Mouse (Mus musculus): ENCODE results near the gene Phgdh. TPM values are rescaled to one million over a fixed set of nuclear protein-coding genes. Genes with fewer than 3 reads are reported as not detected.

Gene Phgdh
- polyA plus RNA-seq, 1 experiment from 2014 or later = 332 TPM

DNA sequence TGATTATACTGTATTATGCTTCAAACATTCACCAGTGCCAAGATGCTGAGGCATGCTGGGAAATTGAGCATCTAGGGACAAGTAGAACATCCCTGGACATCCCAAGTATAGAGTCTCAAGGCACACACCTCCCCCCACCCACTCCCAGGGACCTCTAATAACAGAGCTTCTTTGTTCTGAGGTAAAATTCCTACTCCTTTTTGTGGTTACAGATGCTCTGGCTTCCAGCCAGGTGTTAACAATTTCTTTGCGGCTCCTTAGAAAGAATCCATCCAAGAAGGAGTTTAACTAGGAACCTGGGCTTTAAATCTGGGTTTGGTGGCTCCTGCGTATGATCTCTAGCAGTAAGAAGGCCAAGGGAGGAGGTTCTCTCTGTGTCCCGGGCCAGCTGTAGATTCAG lies 22.6 kb downstream of the Phgdh start:
- Histone ChIP-seq H3K9ac (ENCODE audit: low read length) (no peak overlapping the region), H3K36me3 (ENCODE audit: control insufficient read depth, insufficient read depth, low read length) (no peaks in the 10 kb centered on the region; the same call in 1 of the 2 replicates), H3K4me1 (replicated peaks; ENCODE audit: control insufficient read depth, insufficient read depth, low read length) (peaks cover 15% of the 10 kb centered on the region; the same call in 1 of the 2 replicates), H3K9me3 (ENCODE audit: control insufficient read depth, low read length) (no peaks in the 10 kb centered on the region), H3K4me2 (ENCODE audit: low read depth, low read length, severe bottlenecking) (no peak overlapping the region), H3K27ac (ENCODE audit: low read depth, low read length) (no peak overlapping the region), H3K27me3 (ENCODE audit: control insufficient read depth, insufficient read depth, low read length) (no peaks in the 10 kb centered on the region), H3K4me3 (ENCODE audit: low read depth, low read length) (no peak overlapping the region)
- WGBS = 74% methylated on average over 3 of the region's 3 CpGs
- ATAC-seq (replicated peaks; ENCODE audit: low FRiP score) (no peak), DNase-seq (ENCODE audit: low spot score) (no peak)

DNA sequence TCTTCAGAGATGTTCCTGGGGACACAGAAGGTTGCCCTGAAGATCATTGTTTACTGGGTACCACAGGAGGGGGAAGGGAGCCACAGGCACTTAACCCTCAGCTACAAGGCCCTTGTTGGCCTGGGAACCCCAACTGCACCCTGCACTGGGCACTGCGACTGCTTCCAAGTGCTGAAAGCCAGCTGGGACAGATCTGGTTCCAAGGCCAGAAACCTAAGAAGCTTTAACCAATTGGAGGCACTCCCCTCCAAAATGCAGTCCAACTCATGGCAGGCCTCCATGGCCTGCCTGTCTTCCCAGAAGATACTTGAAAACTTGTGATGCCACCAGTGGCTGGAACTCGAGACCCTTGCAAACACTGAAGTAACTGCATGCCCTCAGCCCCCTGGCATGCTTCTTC lies 24.6 kb downstream of the Phgdh start:
- no peaks in the 10 kb centered on the region; the same call in 1 of the 2 replicates for H3K36me3 ChIP-seq (ENCODE audit: control insufficient read depth, insufficient read depth, low read length)
- no peak for ATAC-seq (replicated peaks; ENCODE audit: low FRiP score)

DNA sequence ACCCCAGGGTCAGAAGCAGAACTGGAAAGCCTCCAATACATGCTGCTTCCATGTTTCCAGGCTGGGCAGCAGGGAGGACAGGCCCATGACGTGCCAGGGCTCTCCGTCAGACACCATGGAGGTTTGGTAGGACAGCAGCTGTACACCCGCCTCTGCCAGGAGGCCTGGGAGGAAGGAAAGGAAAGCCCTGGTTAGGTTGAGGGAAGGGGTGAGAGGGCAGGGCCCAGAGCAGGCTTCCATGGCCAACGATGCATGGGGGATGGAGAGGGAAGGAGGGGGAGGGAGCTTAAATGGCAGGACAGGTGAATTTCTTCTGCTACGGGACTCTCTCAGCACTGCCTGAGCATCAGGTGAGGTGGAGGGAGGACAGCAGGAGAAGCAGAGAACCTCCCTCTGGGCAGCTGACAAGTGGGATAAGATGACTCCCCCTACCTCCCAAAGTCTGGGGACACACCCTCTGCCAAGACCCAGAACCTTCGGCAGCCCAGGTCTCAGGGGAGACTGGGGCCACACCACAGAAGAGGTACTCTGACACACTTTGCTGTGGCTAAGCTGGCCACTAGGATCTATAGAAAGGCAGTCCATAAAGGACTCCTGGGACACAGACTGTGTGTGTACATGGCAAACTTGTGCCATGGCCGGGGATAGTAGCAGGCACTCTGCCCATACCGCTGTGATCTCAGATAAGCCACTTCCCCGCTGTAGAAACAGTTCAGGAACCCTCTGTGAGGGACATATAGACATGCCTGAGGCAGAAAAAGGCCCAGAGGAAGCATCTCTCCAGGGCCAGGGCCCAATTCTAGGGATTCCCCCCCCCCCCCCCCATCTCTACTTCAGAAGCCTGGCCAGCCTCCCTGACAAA lies 26.3 kb downstream of the Phgdh start:
- Histone ChIP-seq H3K27me3 (ENCODE audit: control insufficient read depth, insufficient read depth, low read length) (no peaks in the 10 kb centered on the region), H3K9ac (ENCODE audit: low read length) (no peak overlapping the region), H3K4me3 (ENCODE audit: low read depth, low read length) (no peak overlapping the region), H3K27ac (ENCODE audit: low read depth, low read length) (no peak overlapping the region), H3K4me2 (ENCODE audit: low read depth, low read length, severe bottlenecking) (no peak overlapping the region), H3K9me3 (ENCODE audit: control insufficient read depth, low read length) (no peaks in the 10 kb centered on the region), H3K36me3 (ENCODE audit: control insufficient read depth, insufficient read depth, low read length) (no peaks in the 10 kb centered on the region; the same call in 1 of the 2 replicates), H3K4me1 (replicated peaks; ENCODE audit: control insufficient read depth, insufficient read depth, low read length) (peaks cover 3% of the 10 kb centered on the region; the same call in 1 of the 2 replicates)
- ATAC-seq (replicated peaks; ENCODE audit: low FRiP score) (no peak), DNase-seq (ENCODE audit: low spot score) (peak; percentile 32)
- 86% methylated on average over 9 of the region's 9 CpGs for WGBS

More for the DNA sequence above, 24.6 kb downstream of the Phgdh start:
- Histone ChIP-seq H3K4me2 (ENCODE audit: low read depth, low read length, severe bottlenecking) (no peak overlapping the region), H3K9me3 (ENCODE audit: control insufficient read depth, low read length) (no peaks in the 10 kb centered on the region), H3K4me3 (ENCODE audit: low read depth, low read length) (no peak overlapping the region), H3K27ac (ENCODE audit: low read depth, low read length) (no peak overlapping the region), H3K4me1 (replicated peaks; ENCODE audit: control insufficient read depth, insufficient read depth, low read length) (peaks cover 15% of the 10 kb centered on the region; the same call in 1 of the 2 replicates), H3K9ac (ENCODE audit: low read length) (no peak overlapping the region), H3K27me3 (ENCODE audit: control insufficient read depth, insufficient read depth, low read length) (no peaks in the 10 kb centered on the region)
- DNase-seq (ENCODE audit: low spot score) = no peak
- 86% methylated on average over 2 of the region's 2 CpGs for WGBS

DNA sequence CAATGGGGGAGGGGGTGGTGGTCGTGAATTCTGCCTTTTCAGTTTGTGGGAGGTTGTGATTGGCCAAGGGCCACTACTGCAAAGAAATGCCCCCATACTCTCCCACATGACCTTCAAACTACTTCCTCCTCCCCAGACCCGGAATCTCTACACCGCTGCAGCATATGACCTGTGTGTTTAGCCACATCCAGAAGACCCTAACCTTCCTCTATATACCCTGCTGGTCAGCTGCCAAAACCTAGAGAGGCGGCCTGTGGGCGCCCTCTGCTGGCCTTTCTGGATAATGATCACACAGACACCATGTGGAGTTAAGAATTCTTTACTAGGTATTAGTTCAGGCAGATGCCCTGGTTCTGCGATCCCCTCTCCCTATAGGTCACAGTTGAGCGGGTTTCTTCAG lies 26.9 kb downstream of the Phgdh start:
- Histone ChIP-seq H3K27ac (ENCODE audit: low read depth, low read length) (no peak overlapping the region), H3K36me3 (ENCODE audit: control insufficient read depth, insufficient read depth, low read length) (no peaks in the 10 kb centered on the region; the same call in 1 of the 2 replicates)
- WGBS = 40% methylated on average over 7 of the region's 7 CpGs

DNA sequence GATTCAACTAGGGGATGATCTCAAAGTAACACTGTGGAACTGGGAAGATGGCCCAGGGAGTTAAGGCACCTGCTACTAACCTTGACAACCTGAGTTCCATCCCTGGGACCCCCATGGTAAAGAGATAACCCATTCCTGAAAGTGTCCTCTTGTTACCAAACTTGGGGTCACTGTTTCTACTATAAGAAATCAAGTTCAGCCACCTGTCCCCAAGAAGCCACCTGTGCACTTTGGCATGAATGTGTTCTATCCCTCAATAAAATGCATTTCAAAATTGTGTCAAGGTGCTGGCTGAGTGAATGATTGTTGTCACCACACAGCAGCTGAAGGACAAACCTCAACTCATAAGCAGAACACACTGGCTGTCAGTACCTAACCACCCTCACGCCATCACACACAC lies 29.3 kb downstream of the Phgdh start:
- H3K27ac ChIP-seq (ENCODE audit: low read depth, low read length) = no peak overlapping the region
- no peak for ATAC-seq (replicated peaks; ENCODE audit: low FRiP score)
- WGBS = 94% methylated on average over 1 of the region's 1 CpGs

More for the DNA sequence above, 26.9 kb downstream of the Phgdh start:
- Histone ChIP-seq H3K4me2 (ENCODE audit: low read depth, low read length, severe bottlenecking) (no peak overlapping the region), H3K9ac (ENCODE audit: low read length) (no peak overlapping the region), H3K4me3 (ENCODE audit: low read depth, low read length) (no peak overlapping the region), H3K27me3 (ENCODE audit: control insufficient read depth, insufficient read depth, low read length) (no peaks in the 10 kb centered on the region), H3K4me1 (replicated peaks; ENCODE audit: control insufficient read depth, insufficient read depth, low read length) (no peaks in the 10 kb centered on the region), H3K9me3 (ENCODE audit: control insufficient read depth, low read length) (no peaks in the 10 kb centered on the region)
- ATAC-seq (replicated peaks; ENCODE audit: low FRiP score) (peak; percentile 77), DNase-seq (ENCODE audit: low spot score) (peak; percentile 80)

DNA sequence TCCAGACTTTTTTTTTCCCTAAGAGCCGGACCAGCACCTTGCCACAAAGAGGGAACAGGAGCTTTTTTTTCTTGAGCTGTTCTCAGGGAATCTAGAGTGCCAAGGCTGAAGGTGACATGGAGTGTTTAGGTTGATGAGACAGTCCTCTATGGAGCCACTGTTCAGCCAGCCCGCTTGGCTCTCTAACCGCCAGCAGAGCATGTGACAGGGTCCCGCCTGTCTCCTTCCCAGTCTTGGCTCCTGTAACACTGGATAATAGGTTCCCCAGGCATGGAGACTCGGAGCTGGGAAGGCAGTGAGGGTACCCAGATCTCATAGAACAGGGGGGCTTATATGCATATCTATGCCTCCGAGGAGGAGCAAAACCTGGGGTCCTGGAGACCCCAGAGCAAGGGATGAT lies 31.2 kb downstream of the Phgdh start:
- peak; percentile 30 for DNase-seq (ENCODE audit: low spot score)
- Histone ChIP-seq H3K9me3 (ENCODE audit: control insufficient read depth, low read length) (no peaks in the 10 kb centered on the region), H3K4me3 (ENCODE audit: low read depth, low read length) (no peak overlapping the region), H3K4me1 (replicated peaks; ENCODE audit: control insufficient read depth, insufficient read depth, low read length) (no peaks in the 10 kb centered on the region), H3K4me2 (ENCODE audit: low read depth, low read length, severe bottlenecking) (no peak overlapping the region), H3K27me3 (ENCODE audit: control insufficient read depth, insufficient read depth, low read length) (no peaks in the 10 kb centered on the region), H3K36me3 (ENCODE audit: control insufficient read depth, insufficient read depth, low read length) (no peaks in the 10 kb centered on the region), H3K27ac (ENCODE audit: low read depth, low read length) (no peak overlapping the region), H3K9ac (ENCODE audit: low read length) (no peak overlapping the region)
- WGBS = 80% methylated on average over 6 of the region's 6 CpGs
- ATAC-seq (replicated peaks; ENCODE audit: low FRiP score) = no peak

More for the DNA sequence above, 29.3 kb downstream of the Phgdh start:
- H3K4me1 ChIP-seq (replicated peaks; ENCODE audit: control insufficient read depth, insufficient read depth, low read length) = no peaks in the 10 kb centered on the region
- H3K9me3 ChIP-seq (ENCODE audit: control insufficient read depth, low read length) = no peaks in the 10 kb centered on the region
- no peak overlapping the region for H3K4me3 ChIP-seq (ENCODE audit: low read depth, low read length)
- no peak for DNase-seq (ENCODE audit: low spot score)
- H3K36me3 ChIP-seq (ENCODE audit: control insufficient read depth, insufficient read depth, low read length) = no peaks in the 10 kb centered on the region; the same call in 1 of the 2 replicates
- H3K9ac ChIP-seq (ENCODE audit: low read length) = no peak overlapping the region
- no peaks in the 10 kb centered on the region for H3K27me3 ChIP-seq (ENCODE audit: control insufficient read depth, insufficient read depth, low read length)
- H3K4me2 ChIP-seq (ENCODE audit: low read depth, low read length, severe bottlenecking) = no peak overlapping the region

DNA sequence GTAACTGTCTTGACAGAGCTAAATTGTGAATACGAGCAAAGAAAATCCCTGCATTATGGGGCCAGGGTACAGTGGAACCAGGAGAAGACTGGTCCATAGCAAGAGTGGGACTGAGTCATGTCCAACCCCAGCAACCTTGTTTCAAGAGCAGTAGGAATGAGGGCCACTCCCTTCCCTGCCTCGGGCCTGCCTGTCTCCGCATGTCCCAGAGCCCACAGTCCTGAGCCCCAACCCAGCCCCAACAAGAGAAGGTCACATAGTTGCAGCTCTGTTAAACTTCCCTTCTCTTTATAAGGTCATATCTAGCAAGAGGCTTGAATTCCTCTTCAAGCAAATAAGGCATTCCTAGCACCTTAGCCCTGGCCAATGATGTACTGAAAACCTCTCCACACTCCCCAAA lies 38.0 kb downstream of the Phgdh start:
- Histone ChIP-seq H3K4me3 (ENCODE audit: low read depth, low read length) (no peak overlapping the region), H3K9ac (ENCODE audit: low read length) (no peak overlapping the region), H3K9me3 (ENCODE audit: control insufficient read depth, low read length) (no peaks in the 10 kb centered on the region), H3K4me2 (ENCODE audit: low read depth, low read length, severe bottlenecking) (no peak overlapping the region), H3K27me3 (ENCODE audit: control insufficient read depth, insufficient read depth, low read length) (no peaks in the 10 kb centered on the region), H3K36me3 (ENCODE audit: control insufficient read depth, insufficient read depth, low read length) (no peaks in the 10 kb centered on the region), H3K27ac (ENCODE audit: low read depth, low read length) (no peak overlapping the region), H3K4me1 (replicated peaks; ENCODE audit: control insufficient read depth, insufficient read depth, low read length) (no peaks in the 10 kb centered on the region)
- WGBS = 94% methylated on average over 3 of the region's 3 CpGs
- ATAC-seq (replicated peaks; ENCODE audit: low FRiP score) = no peak
- DNase-seq (ENCODE audit: low spot score) = no peak

DNA sequence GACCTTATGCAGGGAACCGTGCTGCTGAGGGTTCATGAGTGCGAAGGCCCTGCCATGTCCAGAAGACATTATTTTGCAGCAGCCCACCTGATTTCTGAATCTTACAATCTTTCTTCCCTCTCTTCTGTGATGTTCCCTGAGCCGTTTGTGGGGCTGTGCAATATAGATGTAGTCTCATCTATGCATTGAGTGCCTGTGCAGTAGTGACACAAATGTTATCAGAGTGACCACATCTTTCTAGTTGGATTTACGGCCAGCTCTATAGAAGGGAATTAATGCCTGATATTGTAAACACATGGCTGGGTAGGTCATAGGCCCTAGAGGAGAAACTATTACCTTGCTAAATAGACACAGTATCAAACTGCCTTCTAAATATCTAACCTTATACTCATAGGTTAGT lies 39.5 kb downstream of the Phgdh start:
- Histone ChIP-seq H3K4me2 (ENCODE audit: low read depth, low read length, severe bottlenecking) (no peak overlapping the region), H3K9me3 (ENCODE audit: control insufficient read depth, low read length) (no peaks in the 10 kb centered on the region), H3K4me1 (replicated peaks; ENCODE audit: control insufficient read depth, insufficient read depth, low read length) (no peaks in the 10 kb centered on the region), H3K36me3 (ENCODE audit: control insufficient read depth, insufficient read depth, low read length) (no peaks in the 10 kb centered on the region), H3K27ac (ENCODE audit: low read depth, low read length) (no peak overlapping the region), H3K4me3 (ENCODE audit: low read depth, low read length) (no peak overlapping the region), H3K27me3 (ENCODE audit: control insufficient read depth, insufficient read depth, low read length) (no peaks in the 10 kb centered on the region), H3K9ac (ENCODE audit: low read length) (no peak overlapping the region)
- 88% methylated on average over 4 of the region's 4 CpGs for WGBS
- ATAC-seq (replicated peaks; ENCODE audit: low FRiP score) (no peak), DNase-seq (ENCODE audit: low spot score) (no peak)
